Mouse (Mus musculus) E14TG2a.4 (cell line): ENCODE measurements around the gene 4931428F04Rik.
"Not testable (repeated sequence)": the region's sequence is repeated elsewhere in the genome, so short reads cannot be mapped to it uniquely, and the experiment has no call there.

Experiments
- CTCF ChIP-seq: conservative IDR thresholded peaks from 2 replicates; pipeline ENCODE4 v1.5.1; 2014; ENCODE audit warnings: low read length
- NANOG ChIP-seq: IDR thresholded peaks from 2 replicates; pipeline ENCODE4 v1.6.1; 2014; ENCODE audit warnings: borderline replicate concordance, low read length, mixed read lengths
- POU5F1 ChIP-seq: IDR thresholded peaks from 2 replicates; pipeline ENCODE4 v1.6.1; 2014; ENCODE audit warnings: low read length, borderline replicate concordance

DNA sequence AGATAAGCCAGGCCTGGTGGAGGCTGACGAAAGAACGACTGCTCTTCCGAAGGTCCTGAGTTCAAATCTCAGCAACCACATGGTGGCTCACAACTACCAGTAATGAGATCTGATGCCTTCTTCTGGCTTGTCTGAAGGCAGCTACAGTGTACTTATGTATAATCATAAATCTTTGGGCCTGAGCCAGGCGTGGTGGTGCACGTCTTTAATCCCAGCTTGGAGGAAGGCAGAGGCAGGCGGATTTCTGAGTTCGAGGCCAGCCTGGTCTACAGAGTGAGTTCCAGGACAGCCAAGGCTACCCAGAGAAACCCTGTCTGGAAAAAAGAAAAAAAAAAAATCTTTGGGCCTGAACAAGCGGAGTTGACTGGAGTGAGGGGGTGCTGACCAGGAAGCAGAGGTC is 1.7 kb upstream of the 4931428F04Rik start:
- not testable (repeated sequence) for TF ChIP-seq CTCF, POU5F1, NANOG
